9 mouse cellular contexts compared by ENCODE assay signal in the genomic region with DNA sequence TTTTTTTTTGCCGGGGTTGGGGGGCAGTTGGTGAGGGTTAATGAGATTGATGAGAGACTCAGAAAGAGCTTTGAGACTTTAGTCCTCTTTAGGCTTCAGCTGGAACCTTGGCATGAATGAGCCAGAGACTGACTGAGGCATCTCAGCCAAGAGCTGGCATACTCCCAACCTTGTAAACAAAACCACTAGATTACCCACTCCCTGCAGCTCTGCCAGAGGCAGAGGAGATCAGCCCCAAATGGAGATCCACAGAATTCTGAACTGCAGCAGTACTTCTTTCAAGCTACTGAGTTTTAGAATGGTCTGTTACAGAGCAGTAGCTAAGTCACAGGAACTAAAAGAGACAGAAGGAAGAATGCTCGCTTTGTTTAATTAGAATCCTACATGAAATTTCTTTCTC. TPM values are rescaled to one million over a fixed set of nuclear protein-coding genes. Genes with fewer than 3 reads are reported as not detected.
DNase-seq lines count a peak whose midpoint lies in the region; ATAC-seq and TF ChIP-seq lines count a peak whose summit lies in the region.
"Had no signal": no experiment of that assay in that cellular context is flagged by ENCODE, and none has a peak within 500 bp of the region (broad histone marks: within the 10 kb centered on the region; RNA-seq: fewer than 3 reads in every experiment).

No protein-coding gene starts in this region.

- H3K4me1 ChIP-seq in stomach, embryonic 16.5 days (ENCODE audit: control insufficient read depth, insufficient read depth, low read length) = 0 out of 2 replicates have a peak, but pooled peaks cover 4% of the 10 kb centered on the region
- H3K4me1 ChIP-seq in stomach, postnatal 0 days (replicated peaks; ENCODE audit: control insufficient read depth, insufficient read depth) = no peaks in the 10 kb centered on the region
- H3K4me1 ChIP-seq: embryonic facial prominence, embryonic 12.5 days had no signal

- H3K4me2 ChIP-seq in stomach, embryonic 16.5 days (ENCODE audit: low read depth, low read length) = no peak overlapping the region
- no peak overlapping the region for H3K4me2 ChIP-seq in stomach, postnatal 0 days (replicated peaks; ENCODE audit: low read depth)
- H3K4me2 ChIP-seq: embryonic facial prominence, embryonic 12.5 days had no signal

- peak; percentile 70 for DNase-seq in gastrocnemius, adult 18-20 months (ENCODE audit: low spot score)
- no peak for DNase-seq in gastrocnemius, postnatal 4 days (ENCODE audit: low spot score in 2 of 2)
- DNase-seq in stomach, postnatal 0 days (ENCODE audit: low spot score) = no peak
- peak; percentile 19 to 67 for DNase-seq in layer of hippocampus, adult 18-20 months (ENCODE audit: low spot score in 2 of 2)
- DNase-seq in skeletal muscle tissue, adult 2 months (ENCODE audit: low read depth, low spot score) = peak; percentile 75
- DNase-seq in kidney, adult 18-20 months = no peak
- DNase-seq in kidney, postnatal 4 days = no peak

- no peaks in the 10 kb centered on the region for H3K36me3 ChIP-seq in stomach, embryonic 16.5 days (ENCODE audit: control insufficient read depth, insufficient read depth, low read length)
- no peaks in the 10 kb centered on the region for H3K36me3 ChIP-seq in stomach, postnatal 0 days (ENCODE audit: control insufficient read depth, insufficient read depth, low read length)
- H3K36me3 ChIP-seq: embryonic facial prominence, embryonic 12.5 days had no signal

- TF ChIP-seq EP300 in stomach, postnatal 0 days (optimal IDR thresholded peaks at IDR 0.05) = no peak

- TF ChIP-seq CTCF in stomach, postnatal 0 days (IDR thresholded peaks at IDR 0.05; ENCODE audit: low read depth) = no peak

- peak; percentile 64; the same call in 1 of the 2 replicates for ATAC-seq in stomach, embryonic 16.5 days (ENCODE audit: insufficient read depth, low FRiP score)
- no peak for ATAC-seq in stomach, postnatal 0 days (ENCODE audit: low FRiP score, low TSS enrichment)

- no peak overlapping the region for H3K27ac ChIP-seq in stomach, embryonic 16.5 days (ENCODE audit: low read length)
- no peak overlapping the region for H3K27ac ChIP-seq in stomach, postnatal 0 days (replicated peaks)
- H3K27ac ChIP-seq: embryonic facial prominence, embryonic 12.5 days had no signal

- H3K27me3 ChIP-seq in stomach, embryonic 16.5 days (ENCODE audit: control insufficient read depth, insufficient read depth, low read length) = no peaks in the 10 kb centered on the region
- H3K27me3 ChIP-seq in stomach, postnatal 0 days (ENCODE audit: control insufficient read depth, insufficient read depth, low read length) = no peaks in the 10 kb centered on the region
- H3K27me3 ChIP-seq: embryonic facial prominence, embryonic 12.5 days had no signal

- no peak overlapping the region for H3K4me3 ChIP-seq in stomach, embryonic 16.5 days (replicated peaks; ENCODE audit: low read length)
- no peak overlapping the region for H3K4me3 ChIP-seq in stomach, postnatal 0 days (ENCODE audit: low read depth, low read length)
- H3K4me3 ChIP-seq: embryonic facial prominence, embryonic 12.5 days had no signal

- 69% methylated on average over 2 of the region's 2 CpGs for WGBS in stomach, embryonic 16.5 days
- 51% methylated on average over 2 of the region's 2 CpGs for WGBS in stomach, postnatal 0 days

- no peaks in the 10 kb centered on the region for H3K9me3 ChIP-seq in stomach, embryonic 16.5 days (replicated peaks; ENCODE audit: control insufficient read depth, low read length)
- no peaks in the 10 kb centered on the region for H3K9me3 ChIP-seq in stomach, postnatal 0 days (ENCODE audit: control insufficient read depth, low read length)
- H3K9me3 ChIP-seq: embryonic facial prominence, embryonic 12.5 days had no signal

- H3K9ac ChIP-seq in stomach, embryonic 16.5 days (ENCODE audit: low read length) = no peak overlapping the region
- no peak overlapping the region for H3K9ac ChIP-seq in stomach, postnatal 0 days (ENCODE audit: low read length)
- H3K9ac ChIP-seq: embryonic facial prominence, embryonic 12.5 days had no signal

RNA-seq across cellular contexts. Expression of gene Sycp3, which starts 8.1 kb away (rescaled TPM):
- under 1 TPM in 1 of 2 experiments, not detected in 1; 0.24 TPM for total RNA-seq in gastrocnemius, adult 18-20 months (2021)
- under 1 TPM in 1 of 2 experiments, not detected in 1; 0.29 TPM for total RNA-seq in gastrocnemius, postnatal 4 days (2021)
- polyA plus RNA-seq in stomach, embryonic 16.5 days (2015; fragmentation: Nextera tagmentation; extraction: Ambion mirVana) = not detected in 2 replicates
- 0.15 TPM in 2 replicates for polyA plus RNA-seq in stomach, postnatal 0 days (2015; fragmentation: Nextera tagmentation; extraction: Ambion mirVana)
- under 1 TPM in 1 of 2 experiments, not detected in 1; 0.37 TPM for total RNA-seq in layer of hippocampus, adult 18-20 months (2021)

RNA-seq across cellular contexts. Expression of gene Chpt1, which starts 52.7 kb away (rescaled TPM):
- 100 to 1,000 TPM in 1 of 2 experiments, 10 to 100 TPM in 1; 92.6 to 116 TPM for total RNA-seq in gastrocnemius, adult 18-20 months (2021)
- 10 to 100 TPM; 27.9 to 32.9 TPM for total RNA-seq in gastrocnemius, postnatal 4 days (2021)
- polyA plus RNA-seq in stomach, embryonic 16.5 days (2015; fragmentation: Nextera tagmentation; extraction: Ambion mirVana) = 15.3 and 16.5 TPM in 2 replicates
- polyA plus RNA-seq in stomach, postnatal 0 days (2015; fragmentation: Nextera tagmentation; extraction: Ambion mirVana) = 91.8 and 97.6 TPM in 2 replicates
- 10 to 100 TPM; 39.3 to 39.5 TPM for total RNA-seq in layer of hippocampus, adult 18-20 months (2021)

Comparison
In these comparisons a context has a peak if more than half of its experiments do, and no peak if none do; other contexts are left out.
1. DNase-seq: peak in gastrocnemius, adult 18-20 months (single experiment), layer of hippocampus, adult 18-20 months (2 of 2) and skeletal muscle tissue, adult 2 months (single experiment); none in gastrocnemius, postnatal 4 days (0 of 2), stomach, postnatal 0 days (single experiment), kidney, adult 18-20 months (single experiment) and kidney, postnatal 4 days (0 of 2).